Mouse (Mus musculus) kidney, adult 2 months (tissue): ENCODE measurements around the gene Tmed2.

Experiments
- CTCF ChIP-seq: fragments of 200-500 bp; conservative IDR thresholded peaks from 2 replicates; pipeline ENCODE4 v1.5.1; 2011; ENCODE audit warnings: low read depth, mild to moderate bottlenecking, control low read depth, low read length, moderate library complexity, mixed read lengths; ENCODE audit not compliant: insufficient read depth, insufficient read length
- POLR2A ChIP-seq: fragments of 200-500 bp; IDR thresholded peaks from one replicate; pipeline ENCODE4 v1.6.1; 2011; ENCODE audit warnings: low read depth, low read length, control low read depth

- TF ChIP-seq POLR2A (no peak), CTCF (no peak)
Measured at GRCm38 (mm10) chr5:124503742-124504141, 36.8 kb upstream of the Tmed2 start.
